Mouse (Mus musculus) ES-Bruce4 (cell line): ENCODE measurements around the gene Kcnk16.
A peak's percentile ranks its signal among the peaks of the same experiment; 100 is the strongest.

ENCODE experiments used
- CTCF ChIP-seq: IDR thresholded peaks from one replicate; pipeline ENCODE4 v1.8.1; 2011; ENCODE audit warnings: low read depth, low read length
- EP300 ChIP-seq: IDR thresholded peaks from 2 replicates; pipeline ENCODE4 v1.6.1; 2011; ENCODE audit warnings: low read depth, low read length; ENCODE audit not compliant: insufficient read depth
- POLR2A ChIP-seq: IDR thresholded peaks from one replicate; pipeline ENCODE4 v1.8.1; 2011; ENCODE audit warnings: low read length; ENCODE audit not compliant: insufficient read depth

DNA sequence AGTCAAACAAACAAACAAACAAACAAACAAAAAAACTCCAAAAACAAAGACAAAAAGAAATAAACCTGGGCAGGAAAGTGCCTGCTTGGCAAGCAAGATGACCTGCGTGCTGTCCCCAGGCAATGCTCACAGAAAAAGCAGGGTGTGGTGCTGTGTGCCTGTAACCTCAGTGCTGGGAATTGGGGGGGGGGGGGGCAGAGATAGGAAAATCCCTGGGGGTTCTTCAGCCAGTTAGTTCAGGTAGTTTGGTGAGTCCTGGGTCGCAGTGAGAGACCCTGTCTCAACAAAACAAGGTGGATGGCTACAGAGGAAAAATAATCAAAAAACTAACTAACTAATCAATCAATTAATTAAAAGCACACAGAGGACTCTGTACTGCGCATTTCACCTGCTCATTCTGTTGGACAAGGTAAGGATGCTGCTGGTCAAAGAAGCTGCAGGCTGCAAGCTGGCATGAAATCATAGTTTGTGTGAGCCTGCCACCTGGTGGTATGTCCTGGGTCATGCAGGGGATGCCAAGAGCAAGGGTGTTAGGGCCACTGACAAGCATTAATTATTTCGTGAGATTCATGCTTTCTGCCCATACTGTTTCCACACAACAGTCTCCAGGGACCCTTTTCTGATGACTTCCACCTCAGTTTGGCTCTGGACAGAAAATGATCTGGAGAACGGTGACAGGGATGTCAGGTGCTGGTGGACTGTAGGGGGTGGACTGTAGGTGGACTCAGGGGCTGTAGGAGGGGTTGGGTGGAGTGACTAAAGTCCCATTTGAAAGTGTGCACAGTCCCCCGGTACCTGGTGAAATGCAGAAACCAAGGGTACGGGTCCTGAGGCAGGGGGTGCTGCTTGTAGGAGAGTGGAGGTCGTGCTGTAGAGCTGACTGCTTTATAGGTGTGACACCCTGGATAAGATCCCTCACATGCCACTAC lies 10.6 kb downstream of the Kcnk16 start:
- TF ChIP-seq POLR2A (no peak), CTCF (peak; percentile 96), EP300 (no peak)
